Mouse (Mus musculus): Measurements from ENCODE around the gene Bin2. TPM values are rescaled to one million over a fixed set of nuclear protein-coding genes. Genes with fewer than 3 reads are reported as not detected.
A peak's percentile ranks its signal among the peaks of the same experiment; 100 is the strongest.
"Not testable (repeated sequence)": the region's sequence is repeated elsewhere in the genome, so short reads cannot be mapped to it uniquely, and the experiment has no call there.

Gene Bin2
- polyA plus RNA-seq, 1 experiment from 2014 or later = 5.8 TPM

DNA sequence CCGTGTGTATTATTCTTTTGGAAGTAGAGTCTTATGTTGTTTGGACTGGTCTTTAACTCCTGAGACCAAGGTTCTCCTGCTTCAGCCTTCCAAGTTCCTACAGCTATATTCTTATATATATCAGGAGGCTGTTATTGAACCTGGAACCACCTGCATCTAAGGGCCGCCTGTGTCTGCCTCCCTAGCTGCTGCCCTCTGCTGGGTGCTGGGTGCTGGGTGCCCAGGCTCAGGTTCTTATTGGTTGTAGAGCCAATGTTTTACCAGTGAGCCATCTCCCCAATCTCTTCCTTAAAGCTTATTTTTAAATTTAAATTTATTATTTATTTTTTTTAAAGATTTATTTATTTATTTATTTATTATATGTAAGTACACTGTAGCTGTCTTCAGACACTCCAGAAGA, 56.9 kb downstream of the Bin2 start:
- Histone ChIP-seq H3K4me3 (ENCODE audit: low read depth, low read length) (no peak overlapping the region), H3K27ac (ENCODE audit: low read depth, low read length) (no peak overlapping the region), H3K9me3 (ENCODE audit: control insufficient read depth) (no peaks in the 10 kb centered on the region), H3K4me1 (replicated peaks; ENCODE audit: control insufficient read depth, insufficient read depth, low read length) (no peaks in the 10 kb centered on the region; the same call in 1 of the 2 replicates), H3K9ac (ENCODE audit: low read depth, low read length) (no peak overlapping the region), H3K36me3 (ENCODE audit: control insufficient read depth, insufficient read depth) (peaks cover 1% of the 10 kb centered on the region), H3K4me2 (replicated peaks; ENCODE audit: low read depth) (no peak overlapping the region), H3K27me3 (replicated peaks; ENCODE audit: control insufficient read depth, insufficient read depth, low read length) (no peaks in the 10 kb centered on the region)
- WGBS = 70% methylated on average over 2 of the region's 2 CpGs
- TF ChIP-seq CTCF (IDR thresholded peaks at IDR 0.05; ENCODE audit: low read depth) = peak; percentile 66
- ATAC-seq = no peak

- no peaks in the 10 kb centered on the region; the same call in 1 of the 2 replicates for H3K4me1 ChIP-seq (replicated peaks; ENCODE audit: control insufficient read depth, insufficient read depth, low read length)
- H3K4me3 ChIP-seq (ENCODE audit: low read depth, low read length) = no peak overlapping the region
- no peak for ATAC-seq
- no peaks in the 10 kb centered on the region for H3K9me3 ChIP-seq (ENCODE audit: control insufficient read depth)
- no peaks in the 10 kb centered on the region for H3K36me3 ChIP-seq (ENCODE audit: control insufficient read depth, insufficient read depth)
- H3K9ac ChIP-seq (ENCODE audit: low read depth, low read length) = no peak overlapping the region
- TF ChIP-seq CTCF (IDR thresholded peaks at IDR 0.05; ENCODE audit: low read depth) = no peak
- no peaks in the 10 kb centered on the region for H3K27me3 ChIP-seq (replicated peaks; ENCODE audit: control insufficient read depth, insufficient read depth, low read length)
- no peak overlapping the region for H3K27ac ChIP-seq (ENCODE audit: low read depth, low read length)
- no peak overlapping the region for H3K4me2 ChIP-seq (replicated peaks; ENCODE audit: low read depth)
- 90% methylated on average over 7 of the region's 7 CpGs for WGBS
Measured at GRCm38 (mm10) chr15:100611951-100612350, 57.4 kb downstream of the Bin2 start.

DNA sequence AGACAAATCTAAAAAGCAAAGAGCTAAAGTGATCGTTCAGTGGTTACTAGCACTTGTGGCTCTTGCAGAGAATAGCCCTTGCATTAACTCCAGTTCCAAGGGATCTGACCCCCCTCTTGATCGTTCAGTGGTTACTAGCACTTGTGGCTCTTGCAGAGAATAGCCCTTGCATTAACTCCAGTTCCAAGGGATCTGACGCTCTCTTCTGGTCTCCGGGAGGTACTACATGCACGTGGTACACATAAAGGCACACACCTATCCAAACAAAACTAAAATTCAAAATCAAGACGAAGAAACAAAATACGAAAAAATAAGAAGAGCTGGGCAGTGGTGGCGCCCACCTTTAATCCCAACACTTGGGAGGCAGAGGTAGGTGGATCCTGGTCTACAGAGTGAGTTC, 62.7 kb downstream of the Bin2 start:
- not testable (repeated sequence) for H3K36me3 ChIP-seq (ENCODE audit: control insufficient read depth, insufficient read depth); ATAC-seq; H3K4me3 ChIP-seq (ENCODE audit: low read depth, low read length); H3K4me2 ChIP-seq (replicated peaks; ENCODE audit: low read depth); H3K4me1 ChIP-seq (replicated peaks; ENCODE audit: control insufficient read depth, insufficient read depth, low read length); H3K9me3 ChIP-seq (ENCODE audit: control insufficient read depth); H3K27ac ChIP-seq (ENCODE audit: low read depth, low read length); H3K27me3 ChIP-seq (replicated peaks; ENCODE audit: control insufficient read depth, insufficient read depth, low read length); H3K9ac ChIP-seq (ENCODE audit: low read depth, low read length)
- TF ChIP-seq CTCF (IDR thresholded peaks at IDR 0.05; ENCODE audit: low read depth) = peak; percentile 48
- 90% methylated on average over 8 of the region's 8 CpGs for WGBS

GRCm38 (mm10) chr15:100601669-100602068, 67.7 kb downstream of the Bin2 start:
- ATAC-seq = no peak

GRCm38 (mm10) chr15:100600696-100601272, 68.6 kb downstream of the Bin2 start:
- H3K27ac ChIP-seq (ENCODE audit: low read depth, low read length) = no peak overlapping the region
- H3K4me3 ChIP-seq (ENCODE audit: low read depth, low read length) = peak overlapping the region; percentile 90; the same call in 1 of the 2 replicates
- H3K9me3 ChIP-seq (ENCODE audit: control insufficient read depth) = no peaks in the 10 kb centered on the region
- H3K27me3 ChIP-seq (replicated peaks; ENCODE audit: control insufficient read depth, insufficient read depth, low read length) = peaks cover 9% of the 10 kb centered on the region; the same call in 1 of the 2 replicates
- ATAC-seq = no peak
- TF ChIP-seq CTCF (IDR thresholded peaks at IDR 0.05; ENCODE audit: low read depth) = no peak
- H3K9ac ChIP-seq (ENCODE audit: low read depth, low read length) = no peak overlapping the region
- WGBS = 42% methylated on average over 21 of the region's 21 CpGs
- no peaks in the 10 kb centered on the region for H3K36me3 ChIP-seq (ENCODE audit: control insufficient read depth, insufficient read depth)
- no peaks in the 10 kb centered on the region for H3K4me1 ChIP-seq (replicated peaks; ENCODE audit: control insufficient read depth, insufficient read depth, low read length)
- H3K4me2 ChIP-seq (replicated peaks; ENCODE audit: low read depth) = peak overlapping the region; percentile 100

More at GRCm38 (mm10) chr15:100601669-100602068, 67.7 kb downstream of the Bin2 start:
- peaks cover 9% of the 10 kb centered on the region; the same call in 1 of the 2 replicates for H3K27me3 ChIP-seq (replicated peaks; ENCODE audit: control insufficient read depth, insufficient read depth, low read length)
- H3K4me2 ChIP-seq (replicated peaks; ENCODE audit: low read depth) = no peak overlapping the region
- no peak overlapping the region for H3K9ac ChIP-seq (ENCODE audit: low read depth, low read length)
- no peak for TF ChIP-seq CTCF (IDR thresholded peaks at IDR 0.05; ENCODE audit: low read depth)
- no peaks in the 10 kb centered on the region for H3K9me3 ChIP-seq (ENCODE audit: control insufficient read depth)
- H3K4me3 ChIP-seq (ENCODE audit: low read depth, low read length) = no peak overlapping the region
- H3K36me3 ChIP-seq (ENCODE audit: control insufficient read depth, insufficient read depth) = no peaks in the 10 kb centered on the region
- 67% methylated on average over 3 of the region's 3 CpGs for WGBS
- H3K27ac ChIP-seq (ENCODE audit: low read depth, low read length) = no peak overlapping the region
- no peaks in the 10 kb centered on the region for H3K4me1 ChIP-seq (replicated peaks; ENCODE audit: control insufficient read depth, insufficient read depth, low read length)

GRCm38 (mm10) chr15:100600047-100600695, 69.2 kb downstream of the Bin2 start:
- Histone ChIP-seq H3K9ac (ENCODE audit: low read depth, low read length) (peak overlapping the region; percentile 88), H3K9me3 (ENCODE audit: control insufficient read depth) (no peaks in the 10 kb centered on the region), H3K27me3 (replicated peaks; ENCODE audit: control insufficient read depth, insufficient read depth, low read length) (peaks cover 9% of the 10 kb centered on the region; the same call in 1 of the 2 replicates), H3K27ac (ENCODE audit: low read depth, low read length) (peak overlapping the region; percentile 60), H3K4me1 (replicated peaks; ENCODE audit: control insufficient read depth, insufficient read depth, low read length) (no peaks in the 10 kb centered on the region), H3K36me3 (ENCODE audit: control insufficient read depth, insufficient read depth) (no peaks in the 10 kb centered on the region), H3K4me2 (replicated peaks; ENCODE audit: low read depth) (peak overlapping the region; percentile 100), H3K4me3 (ENCODE audit: low read depth, low read length) (peak overlapping the region; percentile 90)
- TF ChIP-seq CTCF (IDR thresholded peaks at IDR 0.05; ENCODE audit: low read depth) = peak; percentile 71
- 4% methylated on average over 35 of the region's 35 CpGs for WGBS
- peak; percentile 62 for ATAC-seq

Data from intestine, postnatal 0 days (tissue).